Mouse (Mus musculus) megakaryocyte, embryonic 14.5 days (primary cell): Measurements from ENCODE around the gene Pip4k2c. TPM values are rescaled to one million over a fixed set of nuclear protein-coding genes. Genes with fewer than 3 reads are reported as not detected.

Experiments
- H3K27me3 ChIP-seq: replicated peaks from 2 replicates; pipeline ENCODE3; 2012; ENCODE audit warnings: inconsistent platforms
- H3K36me3 ChIP-seq: replicated peaks from 2 replicates; pipeline ENCODE3; 2012; ENCODE audit warnings: low read length, inconsistent platforms, mixed read lengths
- H3K4me1 ChIP-seq: 2 replicates; pipeline ENCODE4 v1.6.1; 2012; ENCODE audit warnings: inconsistent platforms
- H3K4me3 ChIP-seq: replicated peaks from 2 replicates; pipeline ENCODE3; 2012; ENCODE audit warnings: moderate library complexity, mild to moderate bottlenecking, inconsistent platforms
- H3K9me3 ChIP-seq: 2 replicates; pipeline ENCODE4 v1.6.1; 2012; ENCODE audit warnings: inconsistent platforms
- FLI1 ChIP-seq: IDR thresholded peaks from 2 replicates; pipeline ENCODE4 v1.6.1; 2012; ENCODE audit warnings: low read length, inconsistent platforms, mixed read lengths
- GATA1 ChIP-seq: IDR thresholded peaks from 3 replicates; pipeline ENCODE4 v1.6.1; 2012; ENCODE audit warnings: mixed read lengths, low read length, inconsistent platforms, borderline replicate concordance
- polyA plus RNA-seq: library from polyadenylated mRNA; stranded (reverse); fragments of >175 nt; gene quantifications from 2 replicates; pipeline ENCODE4 v1.2.3, GENCODE M21; 2012; ENCODE audit warnings: low replicate concordance; ENCODE audit not compliant: insufficient read depth

Pip4k2c gene
- polyA plus RNA-seq, 1 experiment, result 19.6 TPM

GRCm38 (mm10) chr10:127190398-127191190 is 20.8 kb downstream of the Pip4k2c start:
- H3K4me1 ChIP-seq, result peaks cover 35% of the 10 kb centered on the region
- no peak overlapping the region for H3K4me3 ChIP-seq
- no peak for TF ChIP-seq FLI1
- TF ChIP-seq GATA1, result no peak
- H3K9me3 ChIP-seq, result peaks cover 11% of the 10 kb centered on the region
- peaks cover 25% of the 10 kb centered on the region for H3K36me3 ChIP-seq
- H3K27me3 ChIP-seq, result peaks cover 50% of the 10 kb centered on the region

- H3K9me3 ChIP-seq, result peaks cover 11% of the 10 kb centered on the region
- peaks cover 29% of the 10 kb centered on the region for H3K4me1 ChIP-seq
- H3K27me3 ChIP-seq, result peaks cover 58% of the 10 kb centered on the region
- TF ChIP-seq FLI1 (no peak), GATA1 (no peak)
- H3K4me3 ChIP-seq, result peak within 1 kb of the TSS; percentile 90
- peaks cover 25% of the 10 kb centered on the region for H3K36me3 ChIP-seq
Observed at GRCm38 (mm10) chr10:127189651-127190381, 21.6 kb downstream of the Pip4k2c start, which contains the start of gene Arhgef25. Arhgef25 (minus strand) TSS chr10:127190083.

GRCm38 (mm10) chr10:127189116-127189650 is 22.2 kb downstream of the Pip4k2c start:
- H3K4me3 ChIP-seq, result peak overlapping the region; percentile 90
- H3K4me1 ChIP-seq, result peaks cover 23% of the 10 kb centered on the region
- peaks cover 64% of the 10 kb centered on the region for H3K27me3 ChIP-seq
- H3K9me3 ChIP-seq, result peaks cover 11% of the 10 kb centered on the region
- no peak for TF ChIP-seq GATA1
- no peak for TF ChIP-seq FLI1
- H3K36me3 ChIP-seq, result peaks cover 25% of the 10 kb centered on the region

- H3K4me3 ChIP-seq, result peak overlapping the region; percentile 90
- H3K36me3 ChIP-seq, result peaks cover 25% of the 10 kb centered on the region
- TF ChIP-seq GATA1 (no peak), FLI1 (no peak)
- peaks cover 70% of the 10 kb centered on the region for H3K27me3 ChIP-seq
- H3K4me1 ChIP-seq, result peaks cover 28% of the 10 kb centered on the region
- H3K9me3 ChIP-seq, result peaks cover 11% of the 10 kb centered on the region
Observed at GRCm38 (mm10) chr10:127188465-127189115, 22.8 kb downstream of the Pip4k2c start.

GRCm38 (mm10) chr10:127188079-127188453 is 23.3 kb downstream of the Pip4k2c start:
- TF ChIP-seq FLI1 (no peak), GATA1 (no peak)
- Histone ChIP-seq H3K9me3 (peaks cover 11% of the 10 kb centered on the region), H3K36me3 (peaks cover 22% of the 10 kb centered on the region), H3K4me1 (peaks cover 33% of the 10 kb centered on the region), H3K4me3 (peak overlapping the region; percentile 90), H3K27me3 (peaks cover 76% of the 10 kb centered on the region)

GRCm38 (mm10) chr10:127187371-127188078 is 23.9 kb downstream of the Pip4k2c start:
- Histone ChIP-seq H3K4me3 (no peak overlapping the region), H3K4me1 (peaks cover 34% of the 10 kb centered on the region), H3K27me3 (peaks cover 81% of the 10 kb centered on the region), H3K9me3 (peaks cover 11% of the 10 kb centered on the region), H3K36me3 (peaks cover 16% of the 10 kb centered on the region)
- TF ChIP-seq FLI1 (no peak), GATA1 (no peak)

GRCm38 (mm10) chr10:127186451-127186850 is 24.9 kb downstream of the Pip4k2c start:
- TF ChIP-seq FLI1, result no peak
- no peak for TF ChIP-seq GATA1
- no peak overlapping the region for H3K4me3 ChIP-seq
- H3K27me3 ChIP-seq, result peaks cover 89% of the 10 kb centered on the region
- H3K36me3 ChIP-seq, result peaks cover 11% of the 10 kb centered on the region
- peaks cover 11% of the 10 kb centered on the region for H3K9me3 ChIP-seq
- H3K4me1 ChIP-seq, result peaks cover 32% of the 10 kb centered on the region

GRCm38 (mm10) chr10:127185506-127185905 is 25.9 kb downstream of the Pip4k2c start:
- H3K9me3 ChIP-seq, result peaks cover 11% of the 10 kb centered on the region
- H3K36me3 ChIP-seq, result peaks cover 2% of the 10 kb centered on the region
- TF ChIP-seq FLI1, result no peak
- TF ChIP-seq GATA1, result no peak
- H3K27me3 ChIP-seq, result peaks cover 97% of the 10 kb centered on the region
- peaks cover 36% of the 10 kb centered on the region for H3K4me1 ChIP-seq
- H3K4me3 ChIP-seq, result no peak overlapping the region

- no peak for TF ChIP-seq FLI1
- TF ChIP-seq GATA1, result no peak
- Histone ChIP-seq H3K4me1 (peaks cover 40% of the 10 kb centered on the region), H3K27me3 (peaks cover 98% of the 10 kb centered on the region)
Observed at GRCm38 (mm10) chr10:127185101-127185500, 26.3 kb downstream of the Pip4k2c start.

More at GRCm38 (mm10) chr10:127185101-127185500, 26.3 kb downstream of the Pip4k2c start:
- peaks cover 11% of the 10 kb centered on the region for H3K9me3 ChIP-seq
- no peak overlapping the region for H3K4me3 ChIP-seq
- H3K36me3 ChIP-seq, result no peaks in the 10 kb centered on the region
